Mouse (Mus musculus): ENCODE results near the gene Mfsd4a. TPM values are rescaled to one million over a fixed set of nuclear protein-coding genes. Genes with fewer than 3 reads are reported as not detected.

Mfsd4a gene
- polyA plus RNA-seq, 1 experiment from 2014 or later, result 8.1 TPM

GRCm38 (mm10) chr1:131973991-131974390 is 93.9 kb downstream of the Mfsd4a start:
- no peak for DNase-seq (ENCODE audit: low spot score)
- 79% methylated on average over 6 of the region's 6 CpGs for WGBS
- H3K4me2 ChIP-seq (ENCODE audit: low read depth, low read length), result no peak overlapping the region
- no peak overlapping the region for H3K4me3 ChIP-seq (ENCODE audit: low read depth, low read length)
- H3K9ac ChIP-seq (replicated peaks; ENCODE audit: low read length), result no peak overlapping the region
- peaks cover 19% of the 10 kb centered on the region for H3K4me1 ChIP-seq (ENCODE audit: control insufficient read depth, insufficient read depth, low read length)
- no peak overlapping the region for H3K27ac ChIP-seq (replicated peaks; ENCODE audit: low read depth, low read length)
- peaks cover 2% of the 10 kb centered on the region; the same call in 1 of the 2 replicates for H3K27me3 ChIP-seq (ENCODE audit: control insufficient read depth, insufficient read depth, low read length)
- ATAC-seq (replicated peaks; ENCODE audit: insufficient number of reproducible peaks, low FRiP score, low TSS enrichment, low read depth), result no peak
- no peaks in the 10 kb centered on the region for H3K9me3 ChIP-seq (replicated peaks; ENCODE audit: control insufficient read depth, low read length)
- H3K36me3 ChIP-seq (replicated peaks; ENCODE audit: control insufficient read depth, insufficient read depth, low read depth, low read length), result no peaks in the 10 kb centered on the region; the same call in 1 of the 2 replicates

Other genes with a start within 250 kb of the Mfsd4a start
- 9.2 and 10.9 TPM in 2 replicates for gene Slc41a1, start 240.6 kb downstream of the Mfsd4a start, polyA plus RNA-seq (2014; fragmentation: Nextera tagmentation; extraction: Ambion mirVana)
- 15.2 and 19.0 TPM in 2 replicates for gene Rab29, start 200.8 kb downstream of the Mfsd4a start, polyA plus RNA-seq (2014; fragmentation: Nextera tagmentation; extraction: Ambion mirVana)
- gene Nucks1, start 157.5 kb downstream of the Mfsd4a start, polyA plus RNA-seq (2014; fragmentation: Nextera tagmentation; extraction: Ambion mirVana), result 62.6 and 67.1 TPM in 2 replicates
- 3.8 and 4.6 TPM in 2 replicates for gene Slc45a3, start 105.1 kb downstream of the Mfsd4a start, polyA plus RNA-seq (2014; fragmentation: Nextera tagmentation; extraction: Ambion mirVana)
- gene Elk4, start 60.5 kb downstream of the Mfsd4a start, polyA plus RNA-seq (2014; fragmentation: Nextera tagmentation; extraction: Ambion mirVana), result 18.0 and 19.8 TPM in 2 replicates
- 1.6 and 2.3 TPM in 2 replicates for gene Cdk18, start 71.6 kb upstream of the Mfsd4a start, polyA plus RNA-seq (2014; fragmentation: Nextera tagmentation; extraction: Ambion mirVana)
- gene Lemd1, start 123.4 kb upstream of the Mfsd4a start, polyA plus RNA-seq (2014; fragmentation: Nextera tagmentation; extraction: Ambion mirVana), result 1.1 and 3.4 TPM in 2 replicates
- 0.65 and 0.99 TPM in 2 replicates for gene AC124108.1, start 123.4 kb upstream of the Mfsd4a start, polyA plus RNA-seq (2014; fragmentation: Nextera tagmentation; extraction: Ambion mirVana)
- not detected in 2 replicates for gene Gm10188, start 161.7 kb upstream of the Mfsd4a start, polyA plus RNA-seq (2014; fragmentation: Nextera tagmentation; extraction: Ambion mirVana)
- gene Klhdc8a, start 230.6 kb upstream of the Mfsd4a start, polyA plus RNA-seq (2014; fragmentation: Nextera tagmentation; extraction: Ambion mirVana), result 0.66 and 0.68 TPM in 2 replicates
- 9.1 and 10.8 TPM in 2 replicates for gene Nuak2, start 248.1 kb upstream of the Mfsd4a start, polyA plus RNA-seq (2014; fragmentation: Nextera tagmentation; extraction: Ambion mirVana)

Data from embryonic facial prominence, embryonic 11.5 days (tissue).